Mouse (Mus musculus) kidney, postnatal 10 days (tissue): ENCODE measurements around the gene Nipal3.

Experiments
- DNase-seq: peaks from one replicate; pipeline ENCODE4 v3.0.0; 2021; ENCODE audit warnings: mixed read lengths

Nipal3 gene

GRCm38 (mm10) chr4:135433086-135433442 lies 61.8 kb downstream of the Nipal3 start:
- peak; percentile 39 for DNase-seq

DNA sequence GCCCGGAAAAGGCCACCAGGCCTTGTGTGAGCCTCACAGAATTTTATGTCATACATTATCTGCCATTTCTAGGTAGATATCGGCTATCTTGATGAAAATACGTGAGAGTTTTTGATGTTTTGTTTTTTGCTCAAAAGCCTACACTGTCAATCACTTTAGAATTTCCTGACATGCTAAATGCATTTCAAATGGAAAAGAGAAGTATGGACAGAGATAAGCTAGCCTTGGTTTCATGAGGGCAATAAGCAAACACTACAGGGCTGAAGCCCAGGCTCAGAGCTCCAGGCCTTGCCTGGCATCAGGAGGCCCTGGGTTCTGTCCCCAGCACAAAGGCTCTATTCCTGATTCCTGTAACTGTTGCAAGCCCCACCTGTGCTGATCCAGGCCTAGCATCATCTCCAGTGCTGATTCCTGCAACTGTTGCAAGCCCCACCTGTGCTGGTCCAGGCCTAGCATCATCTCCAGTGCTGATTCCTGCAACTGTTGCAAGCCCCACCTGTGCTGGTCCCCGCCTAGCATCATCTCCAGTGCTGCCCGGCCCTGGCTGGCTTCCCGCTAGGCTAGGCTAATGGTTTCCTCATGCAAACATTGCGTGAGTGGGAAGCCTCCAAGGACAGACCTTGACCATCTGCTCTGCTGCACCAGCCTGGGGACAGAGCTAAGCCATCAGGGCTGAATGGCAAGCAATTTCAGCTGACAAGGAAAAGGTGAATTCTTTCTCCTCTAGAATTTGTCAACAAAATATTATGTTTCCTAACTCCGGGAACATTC lies 64.7 kb downstream of the Nipal3 start:
- DNase-seq, result no peak

DNA sequence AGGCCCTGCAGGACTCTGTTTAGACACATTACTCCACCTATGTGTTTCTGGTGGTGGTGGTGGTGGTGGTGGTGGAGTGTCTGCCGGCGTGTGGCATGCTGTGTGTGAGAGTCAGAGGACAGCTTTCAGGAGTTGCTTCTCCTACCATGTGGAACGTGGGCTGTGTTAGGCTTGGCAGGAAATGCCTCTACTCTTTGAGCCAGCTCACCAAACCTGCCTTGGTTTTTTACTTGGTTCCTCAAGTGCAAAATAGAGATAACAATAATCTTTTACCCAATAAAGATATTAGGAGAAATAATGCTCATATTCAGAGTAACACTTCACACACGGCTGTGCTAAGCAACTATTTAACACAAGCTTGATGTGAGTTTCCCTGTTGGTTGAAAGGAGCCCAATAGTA lies 65.5 kb downstream of the Nipal3 start:
- DNase-seq, result no peak

GRCm38 (mm10) chr4:135426587-135426986 lies 68.3 kb downstream of the Nipal3 start:
- DNase-seq, result no peak

- DNase-seq, result no peak
Observed at GRCm38 (mm10) chr4:135425625-135426024, 69.2 kb downstream of the Nipal3 start.

- DNase-seq, result no peak
Observed at GRCm38 (mm10) chr4:135420961-135421360, 73.9 kb downstream of the Nipal3 start.

DNA sequence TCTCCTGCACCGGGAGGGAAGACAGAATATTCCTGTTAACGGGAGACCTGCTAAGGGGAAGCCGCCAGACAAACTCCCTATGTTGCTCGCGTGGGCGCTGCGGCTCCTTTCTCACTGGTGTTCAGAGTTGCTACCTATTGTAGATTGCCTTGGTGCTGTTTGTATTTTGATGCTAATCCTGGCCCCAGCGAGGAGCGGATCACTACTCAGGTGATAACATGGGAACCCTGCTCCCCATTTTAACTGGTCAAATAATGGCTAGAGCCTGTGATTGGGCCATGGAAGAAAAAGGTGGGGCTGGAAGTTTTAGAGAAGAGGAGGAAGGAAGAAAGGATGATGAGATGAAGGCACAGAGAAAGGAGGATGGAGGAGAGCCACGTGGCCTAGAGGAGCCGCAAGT lies 74.4 kb downstream of the Nipal3 start:
- DNase-seq, result no peak

- no peak for DNase-seq
Observed at GRCm38 (mm10) chr4:135419996-135420395, 74.8 kb downstream of the Nipal3 start.

DNA sequence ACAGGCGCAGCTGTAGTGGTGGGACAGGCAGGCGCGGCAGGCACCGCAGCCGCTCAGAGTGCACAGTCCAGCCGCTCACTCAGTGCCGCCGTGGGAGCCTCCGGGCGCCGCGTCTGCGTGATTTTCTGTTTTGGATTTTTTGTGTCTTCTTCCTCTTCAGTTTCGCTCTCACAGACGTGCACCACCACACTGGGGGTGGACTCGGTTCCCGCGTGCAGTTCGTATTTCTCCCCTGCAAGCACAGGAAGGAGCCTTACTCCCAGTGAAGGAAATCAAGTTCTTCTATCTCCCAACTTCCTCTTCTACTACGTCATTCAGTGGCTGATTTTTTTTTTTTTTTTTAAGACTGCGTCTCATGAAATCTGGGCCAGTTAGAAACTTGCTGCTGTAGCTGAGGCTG lies 78.5 kb downstream of the Nipal3 start:
- no peak for DNase-seq

DNA sequence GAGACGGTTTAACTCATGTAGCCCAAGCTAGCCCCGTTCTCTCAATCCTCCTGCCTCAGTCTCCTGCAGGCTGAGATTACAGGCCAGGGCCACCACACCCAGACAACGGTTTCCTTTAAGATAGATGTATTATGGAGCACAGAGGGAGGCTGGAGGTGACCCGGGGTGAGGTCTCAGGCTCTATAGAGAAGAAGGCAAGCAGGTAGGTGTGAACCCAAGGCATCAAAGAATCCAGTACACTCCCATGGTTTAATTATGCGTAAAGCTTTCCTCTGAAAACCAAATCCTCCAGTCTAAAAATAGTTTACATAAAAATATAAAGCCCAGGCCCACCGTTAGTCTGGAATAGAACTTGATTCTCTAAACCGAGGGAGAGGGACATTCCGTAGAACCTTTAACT lies 81.3 kb downstream of the Nipal3 start:
- no peak for DNase-seq

DNA sequence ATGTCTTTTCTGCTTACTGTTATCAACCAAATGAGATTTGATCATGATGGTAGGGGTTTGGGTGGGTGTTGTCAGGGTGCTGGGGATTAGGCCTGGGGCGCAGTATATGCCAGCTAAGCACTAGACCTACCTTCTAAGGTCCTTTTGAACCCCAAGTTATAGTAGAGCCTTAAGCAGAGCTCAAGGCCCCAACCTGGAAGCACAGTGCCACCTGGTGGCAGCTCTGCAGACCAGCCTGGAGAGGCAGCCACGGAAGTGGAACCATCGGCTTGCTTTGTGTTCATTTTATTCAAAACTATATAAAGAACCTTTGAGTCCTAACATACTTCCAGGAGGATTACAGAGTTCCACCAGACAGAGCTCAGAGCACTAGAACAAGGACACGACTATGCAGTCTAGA lies 83.2 kb downstream of the Nipal3 start:
- DNase-seq, result peak; percentile 77

GRCm38 (mm10) chr4:135406180-135406579 lies 88.7 kb downstream of the Nipal3 start:
- peak; percentile 55 for DNase-seq

DNA sequence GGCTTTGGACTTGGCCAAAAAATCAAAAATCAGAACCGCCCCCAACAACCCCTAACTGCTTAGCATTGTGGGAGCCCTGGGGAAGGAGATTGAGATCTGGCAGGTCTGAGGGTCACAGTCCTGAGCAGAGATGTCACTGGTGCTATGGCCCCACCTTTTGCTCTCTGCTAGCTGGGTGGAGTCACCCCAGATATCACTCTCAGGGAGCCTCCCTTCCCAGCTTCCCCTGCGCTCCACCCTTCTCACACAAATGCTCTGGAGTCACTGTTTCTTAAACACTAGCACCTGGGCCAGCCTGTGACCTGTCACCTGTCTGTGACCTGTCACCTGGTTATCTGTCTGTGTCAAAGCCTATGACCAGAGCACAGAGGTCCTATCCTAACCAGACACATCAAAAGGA lies 89.9 kb downstream of the Nipal3 start:
- no peak for DNase-seq

- no peak for DNase-seq
Observed at GRCm38 (mm10) chr4:135404048-135404447, 90.8 kb downstream of the Nipal3 start.

DNA sequence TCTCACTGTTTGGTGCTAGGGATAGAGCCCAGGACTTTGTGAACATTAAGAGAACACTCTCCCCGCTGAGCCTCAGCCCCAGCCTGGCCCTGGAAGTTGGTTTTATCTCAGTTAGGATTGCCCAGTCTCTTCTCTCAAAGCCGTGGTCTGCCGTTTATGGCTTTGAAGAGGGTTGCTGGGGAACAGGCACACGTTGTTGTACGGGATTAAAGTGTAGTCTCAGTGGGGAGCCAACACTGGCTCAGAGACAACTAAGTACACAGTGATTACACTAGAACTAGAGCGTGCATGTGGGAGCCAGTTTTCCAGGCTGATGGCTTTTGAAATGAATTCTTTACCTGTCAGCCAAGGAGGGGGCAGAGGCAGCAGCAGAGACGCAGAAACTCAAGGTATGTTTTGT lies 93.0 kb downstream of the Nipal3 start:
- no peak for DNase-seq

DNA sequence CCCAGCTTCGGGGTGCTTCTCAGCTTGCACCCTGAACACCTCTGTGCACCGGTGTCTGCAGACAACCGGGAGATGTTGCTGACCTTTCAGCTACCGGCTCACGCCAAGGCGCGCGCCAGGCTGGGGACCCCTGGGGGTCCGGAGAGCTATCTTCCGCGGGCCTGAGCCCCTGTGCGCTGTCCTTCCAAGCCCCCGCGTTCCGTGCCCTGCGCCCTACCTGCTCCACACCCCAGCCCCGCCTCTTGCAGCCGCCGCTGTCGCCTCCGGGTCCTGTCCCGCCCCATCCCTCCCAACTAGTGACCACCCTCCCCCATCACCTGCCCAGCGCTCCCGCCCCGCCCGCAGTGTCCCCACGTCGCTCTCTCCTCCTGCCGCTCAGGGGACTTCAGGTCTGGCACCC lies 96.8 kb downstream of the Nipal3 start, which contains the start of gene Ncmap:
Gene Ncmap, minus strand, starts transcription at position 237 of the 400 bp plus-strand sequence.
- no peak for DNase-seq

DNA sequence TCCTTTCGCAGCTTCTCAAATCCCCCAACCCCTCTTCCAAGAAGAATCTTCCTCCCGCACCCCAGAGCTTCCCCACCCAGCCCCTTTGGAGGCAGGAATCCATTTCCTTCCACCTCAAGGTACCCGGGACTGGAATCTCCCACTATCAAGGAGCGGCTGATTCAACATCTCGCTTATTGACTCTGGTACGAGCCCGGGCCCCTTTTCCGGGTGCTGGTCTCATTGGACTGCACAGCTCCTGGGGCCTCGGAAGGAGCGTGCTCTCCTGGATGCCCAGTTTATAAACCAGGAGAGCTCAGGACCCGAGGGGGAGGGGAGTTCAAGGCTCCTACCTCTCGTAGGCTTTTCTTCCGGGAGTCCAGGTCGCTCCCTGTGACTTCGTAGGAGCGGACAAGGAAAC lies 97.3 kb downstream of the Nipal3 start:
- DNase-seq, result no peak

DNA sequence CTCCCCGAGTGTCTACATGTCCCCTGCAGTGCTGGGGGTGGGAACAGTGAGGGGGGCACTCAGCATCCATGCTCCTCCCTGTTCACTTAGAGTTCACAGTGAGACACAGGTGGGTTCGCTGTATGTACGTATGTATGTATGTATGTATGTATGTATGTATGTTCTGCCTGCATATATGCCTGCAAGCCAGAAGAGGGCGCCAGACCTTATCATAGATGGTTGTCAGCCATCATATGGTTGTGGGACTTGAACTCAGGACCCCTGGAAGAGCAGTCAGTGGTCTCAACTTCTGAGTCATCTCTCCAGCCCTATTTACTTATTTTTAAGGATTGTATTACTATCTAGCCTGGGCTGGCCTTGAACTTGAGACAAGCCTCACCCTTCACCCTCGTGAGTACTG lies 98.5 kb downstream of the Nipal3 start:
- DNase-seq, result no peak
